8 mouse cellular contexts compared by ENCODE assay signal in genomic region chr10:26375351-26375751, GRCm38 (mm10). TPM values are rescaled to one million over a fixed set of nuclear protein-coding genes. Genes with fewer than 3 reads are reported as not detected.
DNase-seq lines count a peak whose midpoint lies in the region; ATAC-seq lines count a peak whose summit lies in the region.

No protein-coding gene starts in this region.

- peak; percentile 13 for ATAC-seq in megakaryocyte, adult 5-6 weeks (ENCODE audit: poor library complexity, severe bottlenecking)

- peak; percentile 12 for DNase-seq in embryo, embryonic 10 days (ENCODE audit: low spot score)
- DNase-seq in embryo, embryonic 10.5 days (ENCODE audit: low spot score), result no peak
- DNase-seq in right cerebral cortex, postnatal 4 days, result peak; percentile 7
- no peak for DNase-seq in right cerebral cortex, postnatal 14 days
- peak; percentile 20 for DNase-seq in heart, postnatal 4 days
- no peak for DNase-seq in cerebellum, adult 9-10 months
- no peak for DNase-seq in adrenal gland, postnatal 10 days

RNA-seq across cellular contexts. Expression of gene L3mbtl3, which starts 0.4 kb away (rescaled TPM):
- total RNA-seq in heart, postnatal 4 days (2021), result 10 to 100 TPM; 11.4 to 11.8 TPM
- total RNA-seq in megakaryocyte, adult 5-6 weeks (2015), result 10.6 and 15.7 TPM in 2 replicates
- total RNA-seq in megakaryocyte, adult 5-6 weeks (2017), result 17.2 and 17.3 TPM in 2 replicates
- 10 to 100 TPM; 13.8 to 17.5 TPM for total RNA-seq in adrenal gland, postnatal 10 days (2021)

Comparison
In these comparisons a context has a peak if more than half of its experiments do, and no peak if none do; other contexts are left out.
1. DNase-seq: peak in embryo, embryonic 10 days (single experiment), right cerebral cortex, postnatal 4 days (single experiment) and heart, postnatal 4 days (single experiment); none in embryo, embryonic 10.5 days (single experiment), right cerebral cortex, postnatal 14 days (single experiment), cerebellum, adult 9-10 months (single experiment) and adrenal gland, postnatal 10 days (single experiment).